Mouse (Mus musculus) heart, adult 2 months (tissue): ENCODE results near the gene Zfp366.

ENCODE experiments used
- CTCF ChIP-seq: fragments of 200-600 bp; IDR thresholded peaks from 2 replicates; pipeline ENCODE4 v1.8.1; 2022; ENCODE audit warnings: antibody characterized with exemption, mild to moderate bottlenecking, moderate library complexity
- EP300 ChIP-seq: fragments of 200-500 bp; IDR thresholded peaks from 2 replicates; pipeline ENCODE4 v1.6.1; 2011; ENCODE audit warnings: low read depth, low read length, control low read depth; ENCODE audit not compliant: insufficient read depth

DNA sequence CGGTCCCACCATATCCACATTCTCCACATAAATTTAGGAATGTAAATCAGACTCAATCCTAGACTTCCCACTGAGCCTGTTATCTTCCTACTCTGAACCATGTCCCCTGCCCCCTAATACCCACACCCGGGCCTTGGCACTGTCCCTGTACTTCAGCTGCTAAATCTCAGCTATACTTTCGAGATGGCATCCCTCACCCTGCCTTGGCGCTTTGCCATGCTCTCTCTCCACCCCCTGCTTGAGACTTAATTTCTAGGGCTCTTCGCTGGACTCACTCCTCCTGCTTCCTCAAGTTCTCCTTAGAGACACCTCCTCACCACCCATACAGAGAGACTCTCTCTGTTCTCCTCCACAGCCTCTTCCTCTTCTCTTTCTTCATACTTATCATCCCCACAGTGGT, 115.3 kb downstream of the Zfp366 start:
- TF ChIP-seq CTCF (no peak), EP300 (no peak)
